Mouse (Mus musculus) heart, embryonic 14.5 days (tissue): ENCODE data around the gene Arhgap10. TPM values are rescaled to one million over a fixed set of nuclear protein-coding genes. Genes with fewer than 3 reads are reported as not detected.

Experiments used
- ATAC-seq: fragments of 200-750 bp; cut with Nextera tagmentation; 2 replicates; pipeline ENCODE4 v1.8.0; 2017; ENCODE audit warnings: low read depth, moderate TSS enrichment; ENCODE audit not compliant: insufficient number of reproducible peaks, insufficient read depth, low FRiP score
- H3K27ac ChIP-seq, 2 experiments: fragments of 200-500 bp in 1 of 2; fragments of 300-500 bp in 1 of 2; sonication (generic) in 1 of 2; replicated peaks in 1 of 2; 2 replicates each; pipeline ENCODE4 v1.5.1; 2012 to 2014; ENCODE audit warnings: low read depth in 2 of 2, low read length in 2 of 2, control low read depth in 1 of 2, mild to moderate bottlenecking in 1 of 2, mixed read lengths in 1 of 2; ENCODE audit not compliant: control insufficient read depth in 1 of 2, insufficient read depth in 1 of 2
- H3K27me3 ChIP-seq: fragments of 300-500 bp; sonication (generic); 2 replicates; pipeline ENCODE4 v1.6.1; 2014; ENCODE audit warnings: mild to moderate bottlenecking, low read length, control low read depth; ENCODE audit not compliant: control insufficient read depth, insufficient read depth
- H3K36me3 ChIP-seq: fragments of 300-500 bp; sonication (generic); 2 replicates; pipeline ENCODE4 v1.6.1; 2014; ENCODE audit warnings: mild to moderate bottlenecking, control low read depth, low read length, mixed read lengths; ENCODE audit not compliant: control insufficient read depth, insufficient read depth
- H3K4me1 ChIP-seq, 2 experiments: fragments of 200-500 bp in 1 of 2; fragments of 300-500 bp in 1 of 2; sonication (generic) in 1 of 2; 2 replicates each; pipeline ENCODE4 v1.6.1; 2012 to 2014; ENCODE audit warnings: low read length in 2 of 2, control low read depth in 1 of 2, mixed read lengths in 1 of 2; ENCODE audit not compliant: control insufficient read depth in 2 of 2, insufficient read depth in 2 of 2
- H3K4me2 ChIP-seq: fragments of 300-500 bp; sonication (generic); 2 replicates; pipeline ENCODE4 v1.6.1; 2014; ENCODE audit warnings: mild to moderate bottlenecking, low read length
- H3K4me3 ChIP-seq, 2 experiments: fragments of 200-500 bp in 1 of 2; fragments of 300-500 bp in 1 of 2; sonication (generic) in 1 of 2; 2 replicates each; pipeline ENCODE4 v1.5.1; 2012 to 2014; ENCODE audit warnings: low read length in 2 of 2, mild to moderate bottlenecking in 2 of 2, control low read depth in 1 of 2, low read depth in 1 of 2, moderate library complexity in 1 of 2; ENCODE audit not compliant: control insufficient read depth in 1 of 2, insufficient read depth in 1 of 2
- H3K9ac ChIP-seq: fragments of 300-500 bp; sonication (generic); 2 replicates; pipeline ENCODE4 v1.6.1; 2014; ENCODE audit warnings: mild to moderate bottlenecking, low read length
- H3K9me3 ChIP-seq: fragments of 300-500 bp; sonication (generic); 2 replicates; pipeline ENCODE4 v1.6.1; 2016; ENCODE audit warnings: low read length, control low read depth; ENCODE audit not compliant: control insufficient read depth
- WGBS: fragments of 180-500 bp; shearing (Covaris S2); extraction: QIAGEN DNeasy Blood & Tissue Kit; methylation state at CpG from one replicate; pipeline ENCODE4 v1.1.7; 2014; 5-methylcytosine and 5-hydroxymethylcytosine counted together
- polyA plus RNA-seq: library from polyadenylated mRNA; unstranded; fragments of >200 nt; fragmentation: Nextera tagmentation; extraction: Ambion mirVana; gene quantifications from 2 replicates; pipeline ENCODE4 v1.2.1, GENCODE M21; 2014

Arhgap10 gene
- polyA plus RNA-seq, 1 experiment from 2014 or later: 26.2 TPM

GRCm38 (mm10) chr8:77241381-77241780 lies 276.4 kb downstream of the Arhgap10 start:
- WGBS: 93% methylated on average over 3 of the region's 3 CpGs
- peaks cover 11% of the 10 kb centered on the region; the same call in 1 of the 2 replicates for H3K36me3 ChIP-seq
- no peaks in the 10 kb centered on the region for H3K27me3 ChIP-seq
- H3K4me1 ChIP-seq: no peaks in the 10 kb centered on the region
- no peak overlapping the region for H3K27ac ChIP-seq
- no peak for ATAC-seq
- no peak overlapping the region for H3K4me3 ChIP-seq
- H3K4me2 ChIP-seq: no peak overlapping the region
- no peak overlapping the region for H3K9ac ChIP-seq
- no peaks in the 10 kb centered on the region for H3K9me3 ChIP-seq

DNA sequence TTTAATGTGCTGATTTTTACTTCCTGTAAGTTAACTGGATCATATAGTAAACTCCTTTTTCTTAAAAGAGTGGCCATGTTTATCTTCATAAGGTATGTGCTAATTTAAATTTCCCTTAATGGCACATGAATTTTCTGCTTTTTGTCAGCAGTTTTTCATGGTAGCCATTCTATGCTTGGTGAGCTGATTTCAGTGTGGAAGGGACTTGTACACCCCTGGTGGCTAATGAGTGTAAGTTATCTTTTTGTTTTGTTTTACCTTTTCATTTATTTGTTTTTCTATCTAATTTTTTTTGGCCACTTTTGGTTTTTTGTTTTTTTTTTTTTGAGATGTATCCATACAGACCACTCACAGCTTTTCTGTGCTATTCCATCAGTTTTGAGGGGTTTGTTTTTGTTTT lies 278.3 kb downstream of the Arhgap10 start:
- Histone ChIP-seq H3K4me2 (no peak overlapping the region), H3K27ac (no peak overlapping the region), H3K9ac (no peak overlapping the region), H3K36me3 (0 out of 2 replicates have a peak, but pooled peaks cover 7% of the 10 kb centered on the region), H3K27me3 (no peaks in the 10 kb centered on the region), H3K4me3 (no peak overlapping the region), H3K9me3 (no peaks in the 10 kb centered on the region), H3K4me1 (no peaks in the 10 kb centered on the region)
- ATAC-seq: no peak

- Histone ChIP-seq H3K9ac (no peak overlapping the region), H3K27me3 (no peaks in the 10 kb centered on the region), H3K27ac (no peak overlapping the region), H3K36me3 (0 out of 2 replicates have a peak, but pooled peaks cover 4% of the 10 kb centered on the region), H3K4me2 (no peak overlapping the region), H3K4me3 (no peak overlapping the region), H3K9me3 (no peaks in the 10 kb centered on the region), H3K4me1 (peaks cover 9 to 15% of the 10 kb centered on the region in 2 experiments)
- ATAC-seq: no peak
- WGBS: 87% methylated on average over 1 of the region's 1 CpGs
Observed at GRCm38 (mm10) chr8:77236701-77237100, 281.1 kb downstream of the Arhgap10 start.

DNA sequence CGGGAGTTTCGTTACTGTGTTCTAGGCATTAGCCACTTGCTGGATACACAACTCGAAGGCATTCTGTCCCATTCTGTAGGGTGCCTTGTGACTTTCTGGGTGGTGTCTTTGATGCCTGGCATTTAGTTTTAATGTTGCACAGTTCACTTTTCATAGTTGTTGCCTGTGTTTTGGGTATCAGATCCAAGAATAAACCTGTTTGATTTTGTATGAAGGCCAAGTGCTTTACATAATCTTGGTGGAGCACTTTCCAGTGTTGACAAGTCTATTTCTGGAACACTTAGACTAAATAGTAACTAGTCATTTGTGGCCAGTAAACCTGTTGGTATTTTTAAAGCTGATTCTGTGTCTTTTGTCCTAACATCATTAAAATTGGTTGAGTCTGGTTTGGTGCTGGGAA lies 285.3 kb downstream of the Arhgap10 start:
- no peak overlapping the region for H3K4me3 ChIP-seq
- peak overlapping the region; percentile 38; the same call in 1 of the 2 replicates for H3K4me2 ChIP-seq
- ATAC-seq: no peak
- peaks cover 9 to 24% of the 10 kb centered on the region in 2 experiments for H3K4me1 ChIP-seq
- no peaks in the 10 kb centered on the region for H3K27me3 ChIP-seq
- H3K9ac ChIP-seq: no peak overlapping the region
- H3K9me3 ChIP-seq: no peaks in the 10 kb centered on the region
- H3K36me3 ChIP-seq: no peaks in the 10 kb centered on the region
- H3K27ac ChIP-seq: peak overlapping the region; percentile 66 to 72
- WGBS: 45% methylated on average over 3 of the region's 3 CpGs

DNA sequence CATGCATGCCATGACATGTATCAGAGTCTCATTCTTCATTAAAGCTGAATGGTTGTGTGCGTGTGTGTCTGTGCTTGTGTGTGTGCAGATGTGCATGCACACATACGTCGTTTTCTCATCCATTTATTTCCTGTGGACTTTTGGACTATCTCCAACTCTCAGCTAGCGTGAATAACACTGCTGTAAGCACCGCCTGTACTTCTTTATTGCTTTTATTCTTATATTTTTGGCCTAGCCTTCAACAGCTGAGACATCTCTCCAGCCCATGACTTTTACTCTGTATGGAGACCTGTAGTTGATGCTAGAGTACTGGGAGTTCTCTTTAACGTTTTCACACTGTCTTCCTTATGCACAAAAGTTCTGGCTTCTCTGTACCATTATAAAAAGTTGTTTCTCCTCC lies 285.9 kb downstream of the Arhgap10 start:
- Histone ChIP-seq H3K27ac (peak overlapping the region; percentile 66 to 72), H3K4me2 (peak overlapping the region; percentile 38; the same call in 1 of the 2 replicates)
- ATAC-seq: no peak

GRCm38 (mm10) chr8:77231211-77231610 lies 286.5 kb downstream of the Arhgap10 start:
- no peaks in the 10 kb centered on the region for H3K9me3 ChIP-seq
- ATAC-seq: no peak
- no peak overlapping the region for H3K4me3 ChIP-seq
- H3K4me1 ChIP-seq: peaks cover 9 to 24% of the 10 kb centered on the region in 2 experiments
- H3K36me3 ChIP-seq: no peaks in the 10 kb centered on the region
- 85% methylated on average over 1 of the region's 1 CpGs for WGBS
- no peak overlapping the region for H3K4me2 ChIP-seq
- no peak overlapping the region for H3K9ac ChIP-seq
- no peak overlapping the region for H3K27ac ChIP-seq
- no peaks in the 10 kb centered on the region for H3K27me3 ChIP-seq

More for the DNA sequence above, 285.9 kb downstream of the Arhgap10 start:
- Histone ChIP-seq H3K9me3 (no peaks in the 10 kb centered on the region), H3K4me1 (peaks cover 9 to 24% of the 10 kb centered on the region in 2 experiments), H3K9ac (no peak overlapping the region), H3K27me3 (no peaks in the 10 kb centered on the region), H3K4me3 (no peak overlapping the region), H3K36me3 (no peaks in the 10 kb centered on the region)
- whole genome bisulfite sequencing: 51% methylated on average over 6 of the region's 6 CpGs

- no peak overlapping the region for H3K9ac ChIP-seq
- WGBS: 83% methylated on average over 7 of the region's 7 CpGs
- no peaks in the 10 kb centered on the region for H3K36me3 ChIP-seq
- ATAC-seq: no peak
- H3K27ac ChIP-seq: no peak overlapping the region
- no peaks in the 10 kb centered on the region for H3K27me3 ChIP-seq
- no peaks in the 10 kb centered on the region for H3K9me3 ChIP-seq
- no peak overlapping the region for H3K4me3 ChIP-seq
- H3K4me1 ChIP-seq: peaks cover 9 to 24% of the 10 kb centered on the region in 2 experiments
- no peak overlapping the region for H3K4me2 ChIP-seq
Observed at GRCm38 (mm10) chr8:77228688-77229087, 289.1 kb downstream of the Arhgap10 start.

DNA sequence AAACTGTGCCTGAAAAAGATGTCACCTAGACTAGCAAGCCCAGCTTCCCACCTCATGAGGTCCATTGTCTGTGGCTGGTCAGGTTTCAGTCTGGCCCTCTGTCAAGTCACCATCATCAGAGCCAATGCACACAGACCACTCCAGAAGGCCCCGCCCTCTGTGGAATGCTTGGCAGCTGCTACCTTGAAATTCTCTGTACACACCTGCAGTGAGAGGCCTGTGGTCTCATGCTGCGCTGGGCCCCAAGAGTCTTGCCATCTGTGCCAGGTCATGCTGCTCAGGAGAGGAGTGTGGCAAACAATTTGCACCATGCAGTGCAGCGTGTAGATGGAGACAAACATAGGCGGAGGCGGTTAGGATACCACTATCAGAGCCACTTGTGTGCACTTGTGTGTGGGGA lies 290.0 kb downstream of the Arhgap10 start:
- Histone ChIP-seq H3K9me3 (no peaks in the 10 kb centered on the region), H3K36me3 (no peaks in the 10 kb centered on the region), H3K4me3 (no peak overlapping the region), H3K27me3 (no peaks in the 10 kb centered on the region), H3K4me2 (no peak overlapping the region), H3K27ac (no peak overlapping the region), H3K9ac (no peak overlapping the region), H3K4me1 (peaks cover 7 to 17% of the 10 kb centered on the region in 2 experiments)
- ATAC-seq: no peak
- 84% methylated on average over 5 of the region's 5 CpGs for WGBS
